Comparison of ENCODE assay signal across 14 mouse cellular contexts in genomic region chr16:95759988-95760391, GRCm38 (mm10). TPM values are rescaled to one million over a fixed set of nuclear protein-coding genes. Genes with fewer than 3 reads are reported as not detected.
DNase-seq lines count a peak whose midpoint lies in the region; ATAC-seq and TF ChIP-seq lines count a peak whose summit lies in the region.
"Had no signal": no experiment of that assay in that cellular context is flagged by ENCODE, and none has a peak within 500 bp of the region (broad histone marks: within the 10 kb centered on the region; RNA-seq: fewer than 3 reads in every experiment).

No protein-coding gene starts in this region.

- no peak overlapping the region for H3K4me3 ChIP-seq in heart, adult 2 months
- no peak overlapping the region for H3K4me3 ChIP-seq in limb, embryonic 14.5 days (replicated peaks; ENCODE audit: low read length)
- H3K4me3 ChIP-seq: erythroblast, embryonic 14.5 days; liver, embryonic 13.5 days; megakaryocyte, embryonic 14.5 days; neural tube, embryonic 12.5 days had no signal

- H3K4me2 ChIP-seq in limb, embryonic 14.5 days (replicated peaks; ENCODE audit: low read depth, low read length, severe bottlenecking), result no peak overlapping the region
- H3K4me2 ChIP-seq: liver, embryonic 13.5 days; neural tube, embryonic 12.5 days had no signal

- H3K9me3 ChIP-seq in limb, embryonic 14.5 days (ENCODE audit: control insufficient read depth, low read length), result no peaks in the 10 kb centered on the region
- H3K9me3 ChIP-seq: liver, embryonic 13.5 days; megakaryocyte, embryonic 14.5 days; neural tube, embryonic 12.5 days had no signal

- ATAC-seq in limb, embryonic 14.5 days (ENCODE audit: low FRiP score, low read depth), result no peak
- ATAC-seq: Patski had no signal

- intact Hi-C loops in heart, adult 2 months (cut with DNase I), result loop anchor here (5.0 to 10.0 kb wide), 2 partner anchors 103 to 325 kb away; no protein-coding TSS in a partner anchor

- peak overlapping the region; percentile 71; the same call in 1 of the 2 replicates for H3K27ac ChIP-seq in heart, adult 2 months
- 0 out of 2 replicates have a peak overlapping the region, but pooled peaks have one; percentile 26 for H3K27ac ChIP-seq in limb, embryonic 14.5 days (replicated peaks; ENCODE audit: low read depth, low read length)
- H3K27ac ChIP-seq: liver, embryonic 13.5 days; neural tube, embryonic 12.5 days had no signal

- WGBS in heart, adult 2 months, result 50% methylated on average over 6 of the region's 6 CpGs
- 70% methylated on average over 6 of the region's 6 CpGs for WGBS in limb, embryonic 14.5 days

- H3K36me3 ChIP-seq in heart, adult 2 months (ENCODE audit: control insufficient read depth, insufficient read depth, low read length), result no peaks in the 10 kb centered on the region
- H3K36me3 ChIP-seq in limb, embryonic 14.5 days (ENCODE audit: control insufficient read depth, insufficient read depth, low read length), result no peaks in the 10 kb centered on the region
- H3K36me3 ChIP-seq: liver, embryonic 13.5 days; neural tube, embryonic 12.5 days had no signal

- no peak for TF ChIP-seq CTCF in heart, adult 2 months (IDR thresholded peaks at IDR 0.05)

- H3K27me3 ChIP-seq in heart, adult 2 months (ENCODE audit: control insufficient read depth, insufficient read depth, low read length), result no peaks in the 10 kb centered on the region
- no peaks in the 10 kb centered on the region for H3K27me3 ChIP-seq in limb, embryonic 14.5 days (ENCODE audit: control insufficient read depth, insufficient read depth, low read length)
- H3K27me3 ChIP-seq: liver, embryonic 13.5 days; neural tube, embryonic 12.5 days; Patski had no signal

- peak; percentile 80 for DNase-seq in gastrocnemius, adult 18-20 months (ENCODE audit: low spot score)
- DNase-seq in gastrocnemius, postnatal 4 days (ENCODE audit: low spot score in 2 of 2), result no peak
- DNase-seq in cerebellum, postnatal 10 days, result peak; percentile 61 to 70
- peak; percentile 43 to 80 for DNase-seq in heart, adult 2 months
- no peak for DNase-seq in limb, embryonic 14.5 days (ENCODE audit: low spot score)
- no peak for DNase-seq in spleen, postnatal 36 days (ENCODE audit: low spot score in 2 of 2)
- no peak for DNase-seq in spleen, adult 12 weeks (ENCODE audit: low spot score)
- DNase-seq in layer of hippocampus, adult 18-20 months (ENCODE audit: low spot score in 2 of 2), result no peak
- DNase-seq: B cell, adult 2 months; liver, embryonic 13.5 days had no signal

- H3K4me1 ChIP-seq in heart, adult 2 months (ENCODE audit: control insufficient read depth, insufficient read depth, low read length), result peaks cover 5% of the 10 kb centered on the region; the same call in 1 of the 2 replicates
- H3K4me1 ChIP-seq in limb, embryonic 14.5 days (ENCODE audit: control insufficient read depth, insufficient read depth, low read length), result no peaks in the 10 kb centered on the region; the same call in 1 of the 2 replicates
- H3K4me1 ChIP-seq: liver, embryonic 13.5 days; neural tube, embryonic 12.5 days had no signal

- H3K79me2 ChIP-seq in heart, adult 2 months (replicated peaks; ENCODE audit: control insufficient read depth, insufficient read depth, low read length), result no peaks in the 10 kb centered on the region

- no peak overlapping the region for H3K9ac ChIP-seq in heart, adult 2 months (ENCODE audit: low read depth, low read length)
- no peak overlapping the region for H3K9ac ChIP-seq in limb, embryonic 14.5 days (ENCODE audit: low read depth, low read length, severe bottlenecking)
- H3K9ac ChIP-seq: liver, embryonic 13.5 days; neural tube, embryonic 12.5 days had no signal

- no peak for TF ChIP-seq POLR2A in heart, adult 2 months (IDR thresholded peaks at IDR 0.05; ENCODE audit: insufficient read depth, low read depth, low read length)
- no peak for TF ChIP-seq POLR2A in limb, embryonic 14.5 days (IDR thresholded peaks at IDR 0.05; ENCODE audit: borderline replicate concordance, extremely low read depth, insufficient read depth, insufficient read length)

- 0 out of 2 replicates have a peak, but pooled peaks have one; percentile 70 for TF ChIP-seq EP300 in heart, adult 2 months (IDR thresholded peaks at IDR 0.05; ENCODE audit: insufficient read depth, low read depth, low read length)

RNA-seq across cellular contexts. Expression of gene Ets2, which starts 58.1 kb away (rescaled TPM):
- 10 to 100 TPM; 20.5 to 26.7 TPM for total RNA-seq in gastrocnemius, adult 18-20 months (2021)
- 10 to 100 TPM; 72.6 to 74.5 TPM for total RNA-seq in gastrocnemius, postnatal 4 days (2021)
- total RNA-seq in heart, adult 2 months (2021), result 10 to 100 TPM; 50.3 to 70.6 TPM
- 47.2 and 60.5 TPM in 2 replicates for polyA plus RNA-seq in heart, adult 2 months (2012; rRNA removed)
- polyA plus RNA-seq in limb, embryonic 14.5 days (2012; rRNA removed), result 86.2 and 115 TPM in 2 replicates
- 80.4 and 93.3 TPM in 2 replicates for polyA plus RNA-seq in limb, embryonic 14.5 days (2014; fragmentation: Nextera tagmentation; extraction: Ambion mirVana)
- total RNA-seq in layer of hippocampus, adult 18-20 months (2021), result 10 to 100 TPM; 75.1 to 83.8 TPM

Comparison
In these comparisons a context has a peak if more than half of its experiments do, and no peak if none do; other contexts are left out.
1. DNase-seq: peak in gastrocnemius, adult 18-20 months (single experiment), cerebellum, postnatal 10 days (2 of 2) and heart, adult 2 months (2 of 2); none in gastrocnemius, postnatal 4 days (0 of 2), limb, embryonic 14.5 days (single experiment), spleen, postnatal 36 days (0 of 2), spleen, adult 12 weeks (single experiment) and layer of hippocampus, adult 18-20 months (0 of 2).